Mouse (Mus musculus) liver, postnatal 0 days (tissue): ENCODE measurements around the gene Tmem120a. TPM values are rescaled to one million over a fixed set of nuclear protein-coding genes. Genes with fewer than 3 reads are reported as not detected.

Source experiments
- ATAC-seq: fragments of 200-750 bp; cut with Nextera tagmentation; 2 replicates; pipeline ENCODE4 v1.8.0; 2017; ENCODE audit warnings: mild to moderate bottlenecking, moderate library complexity
- DNase-seq: peaks from one replicate; pipeline ENCODE4 v3.0.0-alpha.2; 2016
- H3K27ac ChIP-seq: fragments of 300-500 bp; sonication (generic); 2 replicates; pipeline ENCODE4 v1.5.1; 2014; ENCODE audit warnings: antibody characterized with exemption, moderate library complexity, mild to moderate bottlenecking, low read depth
- H3K27me3 ChIP-seq: fragments of 300-500 bp; sonication (generic); 2 replicates; pipeline ENCODE4 v1.6.1; 2014; ENCODE audit warnings: low read length, control low read depth, mixed read lengths; ENCODE audit not compliant: insufficient read depth
- H3K36me3 ChIP-seq: fragments of 300-500 bp; sonication (generic); replicated peaks from 2 replicates; pipeline ENCODE4 v1.6.1; 2014; ENCODE audit warnings: mild to moderate bottlenecking, control low read depth, low read length, moderate library complexity, mixed read lengths; ENCODE audit not compliant: insufficient read depth
- H3K4me1 ChIP-seq: fragments of 300-500 bp; sonication (generic); 2 replicates; pipeline ENCODE4 v1.6.1; 2014; ENCODE audit warnings: antibody characterized with exemption, mild to moderate bottlenecking, control low read depth; ENCODE audit not compliant: insufficient read depth
- H3K4me2 ChIP-seq: fragments of 300-500 bp; sonication (generic); 2 replicates; pipeline ENCODE4 v1.6.1; 2014; ENCODE audit warnings: low read depth, mild to moderate bottlenecking, low read length, moderate library complexity, mixed read lengths
- H3K4me3 ChIP-seq: fragments of 300-500 bp; sonication (generic); 2 replicates; pipeline ENCODE4 v1.5.1; 2014; ENCODE audit warnings: low read depth, low read length
- H3K9ac ChIP-seq: fragments of 300-500 bp; sonication (generic); replicated peaks from 2 replicates; pipeline ENCODE4 v1.6.1; 2014; ENCODE audit warnings: mild to moderate bottlenecking, moderate library complexity
- H3K9me3 ChIP-seq: fragments of 300-500 bp; sonication (generic); 2 replicates; pipeline ENCODE4 v1.6.1; 2016; ENCODE audit warnings: mild to moderate bottlenecking, control low read depth, low read length, mixed read lengths
- CTCF ChIP-seq: sonication (generic); IDR thresholded peaks from 2 replicates; pipeline ENCODE4 v1.5.1; 2016; ENCODE audit warnings: antibody characterized with exemption, low read depth
- EP300 ChIP-seq: IDR thresholded peaks from 2 replicates; pipeline ENCODE4 v1.6.1; 2016; ENCODE audit warnings: antibody characterized with exemption, low read depth, mild to moderate bottlenecking
- WGBS: fragments of 180-500 bp; shearing (Covaris S2); extraction: QIAGEN DNeasy Blood & Tissue Kit; methylation state at CpG from one replicate; pipeline ENCODE4 v1.1.7; 2014; ENCODE audit not compliant: insufficient replicate concordance; 5-methylcytosine and 5-hydroxymethylcytosine counted together
- polyA plus RNA-seq: library from polyadenylated mRNA; unstranded; fragments of >200 nt; fragmentation: Nextera tagmentation; extraction: Ambion mirVana; gene quantifications from 2 replicates; pipeline ENCODE4 v1.2.1, GENCODE M21; 2015

The Tmem120a gene
- polyA plus RNA-seq, 1 experiment from 2014 or later: 80.8 TPM

DNA sequence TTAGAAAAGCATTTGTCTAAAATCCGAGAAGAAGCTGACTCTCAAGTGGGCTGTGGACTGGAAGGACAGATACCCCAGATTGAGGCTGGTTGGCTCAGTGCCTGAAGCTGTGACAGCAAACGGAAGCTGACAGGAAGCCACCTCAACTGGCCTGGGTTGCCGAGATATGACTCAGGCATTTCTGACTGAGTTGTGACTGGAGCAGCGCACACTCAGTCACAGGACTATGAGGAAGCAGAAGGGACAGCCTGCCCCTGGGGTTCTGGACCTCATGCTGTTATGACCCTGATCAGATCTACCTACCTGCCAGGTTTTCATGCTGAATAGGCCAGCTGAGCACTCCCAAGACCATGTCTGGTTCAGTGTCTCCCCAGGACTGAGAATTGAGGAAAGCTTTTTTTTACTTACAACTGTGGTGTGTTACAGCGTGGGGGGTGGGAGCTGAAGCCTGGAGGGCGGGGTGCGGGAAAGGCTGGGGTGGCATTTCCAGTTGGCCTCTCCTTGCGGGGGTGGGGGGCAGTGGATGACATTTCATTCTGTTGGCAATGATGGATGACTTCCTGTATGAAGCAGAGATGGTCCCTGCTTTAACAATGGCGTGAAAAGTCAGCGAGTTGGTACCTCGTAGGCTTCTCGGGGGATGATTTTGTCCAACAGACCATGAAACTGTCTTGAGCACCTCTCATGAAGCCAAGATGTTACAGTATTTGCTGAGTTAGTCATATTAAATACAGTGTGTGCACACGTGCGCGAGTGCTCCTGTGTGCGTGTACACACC lies 30.6 kb downstream of the Tmem120a start:
- ATAC-seq (peak; percentile 78), DNase-seq (peak; percentile 83)
- no peak overlapping the region for H3K9ac ChIP-seq
- 34% methylated on average over 16 of the region's 16 CpGs for WGBS
- H3K36me3 ChIP-seq: peaks cover 28% of the 10 kb centered on the region
- H3K4me2 ChIP-seq: peak overlapping the region; percentile 46
- no peaks in the 10 kb centered on the region for H3K9me3 ChIP-seq
- peak overlapping the region; percentile 42; the same call in 1 of the 2 replicates for H3K27ac ChIP-seq
- H3K4me3 ChIP-seq: no peak overlapping the region
- peak; percentile 81 for TF ChIP-seq EP300
- TF ChIP-seq CTCF: no peak
- H3K27me3 ChIP-seq: no peaks in the 10 kb centered on the region
- H3K4me1 ChIP-seq: peaks cover 38% of the 10 kb centered on the region

GRCm38 (mm10) chr5:135712803-135713202 lies 31.4 kb downstream of the Tmem120a start:
- Histone ChIP-seq H3K27me3 (no peaks in the 10 kb centered on the region), H3K4me1 (peaks cover 44% of the 10 kb centered on the region), H3K9me3 (no peaks in the 10 kb centered on the region), H3K4me2 (no peak overlapping the region), H3K36me3 (peaks cover 27% of the 10 kb centered on the region), H3K9ac (no peak overlapping the region), H3K27ac (peak overlapping the region; percentile 42; the same call in 1 of the 2 replicates), H3K4me3 (no peak overlapping the region)
- TF ChIP-seq CTCF (no peak), EP300 (no peak)
- ATAC-seq: no peak
- WGBS: 35% methylated on average over 4 of the region's 4 CpGs
- no peak for DNase-seq

GRCm38 (mm10) chr5:135711582-135712355 lies 32.5 kb downstream of the Tmem120a start:
- no peaks in the 10 kb centered on the region for H3K9me3 ChIP-seq
- TF ChIP-seq CTCF: no peak
- no peak for TF ChIP-seq EP300
- peaks cover 22% of the 10 kb centered on the region for H3K36me3 ChIP-seq
- no peak overlapping the region for H3K9ac ChIP-seq
- 68% methylated on average over 13 of the region's 13 CpGs for WGBS
- H3K4me3 ChIP-seq: no peak overlapping the region
- ATAC-seq (no peak), DNase-seq (no peak)
- H3K27me3 ChIP-seq: no peaks in the 10 kb centered on the region
- peaks cover 50% of the 10 kb centered on the region for H3K4me1 ChIP-seq
- no peak overlapping the region for H3K4me2 ChIP-seq
- H3K27ac ChIP-seq: peak overlapping the region; percentile 48

GRCm38 (mm10) chr5:135710599-135711214 lies 33.5 kb downstream of the Tmem120a start:
- TF ChIP-seq CTCF (no peak), EP300 (no peak)
- Histone ChIP-seq H3K36me3 (peaks cover 13% of the 10 kb centered on the region), H3K27ac (peak overlapping the region; percentile 48), H3K27me3 (no peaks in the 10 kb centered on the region), H3K9me3 (no peaks in the 10 kb centered on the region), H3K9ac (no peak overlapping the region), H3K4me1 (peaks cover 50% of the 10 kb centered on the region), H3K4me2 (no peak overlapping the region), H3K4me3 (no peak overlapping the region)
- peak; percentile 36 for DNase-seq
- ATAC-seq: peak; percentile 11; the same call in 1 of the 2 replicates
- WGBS: 43% methylated on average over 7 of the region's 7 CpGs

- Histone ChIP-seq H3K4me3 (no peak overlapping the region), H3K27ac (no peak overlapping the region), H3K9ac (no peak overlapping the region), H3K27me3 (no peaks in the 10 kb centered on the region), H3K36me3 (peaks cover 13% of the 10 kb centered on the region), H3K4me1 (peaks cover 50% of the 10 kb centered on the region), H3K4me2 (no peak overlapping the region), H3K9me3 (no peaks in the 10 kb centered on the region)
- ATAC-seq (no peak), DNase-seq (no peak)
- WGBS: 74% methylated on average over 5 of the region's 5 CpGs
- no peak for TF ChIP-seq EP300
Measured at GRCm38 (mm10) chr5:135709716-135710115, 34.5 kb downstream of the Tmem120a start.

GRCm38 (mm10) chr5:135707855-135708254 lies 36.4 kb downstream of the Tmem120a start:
- no peak overlapping the region for H3K4me3 ChIP-seq
- H3K4me2 ChIP-seq: no peak overlapping the region
- H3K27me3 ChIP-seq: no peaks in the 10 kb centered on the region
- TF ChIP-seq EP300: no peak
- no peak for TF ChIP-seq CTCF
- DNase-seq (peak; percentile 22), ATAC-seq (peak; percentile 21; the same call in 1 of the 2 replicates)
- H3K4me1 ChIP-seq: peaks cover 44% of the 10 kb centered on the region
- no peaks in the 10 kb centered on the region for H3K9me3 ChIP-seq
- no peak overlapping the region for H3K9ac ChIP-seq
- H3K36me3 ChIP-seq: peaks cover 17% of the 10 kb centered on the region
- H3K27ac ChIP-seq: peak overlapping the region; percentile 13
- 8% methylated on average over 1 of the region's 1 CpGs for WGBS
